Mouse (Mus musculus) lung, embryonic 14.5 days (tissue): Measurements from ENCODE around the gene Pdzd2. TPM values are rescaled to one million over a fixed set of nuclear protein-coding genes. Genes with fewer than 3 reads are reported as not detected.

Experiments used
- ATAC-seq: fragments of 200-750 bp; cut with Nextera tagmentation; 2 replicates; pipeline ENCODE4 v1.8.0; 2017; ENCODE audit warnings: mild to moderate bottlenecking, moderate TSS enrichment, moderate library complexity; ENCODE audit not compliant: insufficient read depth
- DNase-seq: peaks from one replicate; pipeline ENCODE4 v3.0.0-alpha.2; 2015
- H3K27ac ChIP-seq: fragments of 300-500 bp; sonication (generic); 2 replicates; pipeline ENCODE4 v1.5.1; 2014; ENCODE audit warnings: low read depth, mild to moderate bottlenecking, moderate library complexity
- H3K27me3 ChIP-seq: fragments of 300-500 bp; sonication (generic); 2 replicates; pipeline ENCODE4 v1.6.1; 2014; ENCODE audit warnings: low read length, control low read depth; ENCODE audit not compliant: insufficient read depth
- H3K36me3 ChIP-seq: fragments of 300-500 bp; sonication (generic); 2 replicates; pipeline ENCODE4 v1.6.1; 2014; ENCODE audit warnings: control low read depth; ENCODE audit not compliant: insufficient read depth
- H3K4me1 ChIP-seq: fragments of 300-500 bp; sonication (generic); 2 replicates; pipeline ENCODE4 v1.6.1; 2014; ENCODE audit warnings: antibody characterized with exemption, control low read depth; ENCODE audit not compliant: insufficient read depth
- H3K4me2 ChIP-seq: fragments of 300-500 bp; sonication (generic); 2 replicates; pipeline ENCODE4 v1.6.1; 2014; ENCODE audit warnings: mild to moderate bottlenecking
- H3K4me3 ChIP-seq: fragments of 300-500 bp; sonication (generic); 2 replicates; pipeline ENCODE4 v1.5.1; 2014; ENCODE audit warnings: low read depth, low read length
- H3K9ac ChIP-seq: fragments of 300-500 bp; sonication (generic); 2 replicates; pipeline ENCODE4 v1.6.1; 2014
- H3K9me3 ChIP-seq: fragments of 300-500 bp; sonication (generic); 2 replicates; pipeline ENCODE4 v1.6.1; 2016; ENCODE audit warnings: low read depth, low read length, control low read depth
- CTCF ChIP-seq: IDR thresholded peaks from 2 replicates; pipeline ENCODE4 v1.5.1; 2016; ENCODE audit warnings: antibody characterized with exemption, low read depth
- WGBS: fragments of 180-500 bp; shearing (Covaris S2); extraction: QIAGEN DNeasy Blood & Tissue Kit; methylation state at CpG from one replicate; pipeline ENCODE4 v1.1.7; 2014; 5-methylcytosine and 5-hydroxymethylcytosine counted together
- polyA plus RNA-seq: library from polyadenylated mRNA; unstranded; fragments of >200 nt; fragmentation: Nextera tagmentation; extraction: Ambion mirVana; gene quantifications from 2 replicates; pipeline ENCODE4 v1.2.1, GENCODE M21; 2014

Pdzd2 gene
- polyA plus RNA-seq, 1 experiment from 2014 or later: 24.1 TPM

GRCm38 (mm10) chr15:12732613-12733012 is 7.1 kb downstream of the Pdzd2 start:
- H3K4me2 ChIP-seq: no peak overlapping the region
- H3K9ac ChIP-seq: no peak overlapping the region
- H3K9me3 ChIP-seq: no peaks in the 10 kb centered on the region
- H3K27ac ChIP-seq: no peak overlapping the region
- no peak overlapping the region for H3K4me3 ChIP-seq
- H3K27me3 ChIP-seq: no peaks in the 10 kb centered on the region; the same call in 1 of the 2 replicates
- TF ChIP-seq CTCF: no peak
- H3K36me3 ChIP-seq: no peaks in the 10 kb centered on the region
- DNase-seq: no peak
- WGBS: 70% methylated on average over 11 of the region's 11 CpGs
- no peak for ATAC-seq
- H3K4me1 ChIP-seq: no peaks in the 10 kb centered on the region

- DNase-seq: no peak
- 89% methylated on average over 4 of the region's 4 CpGs for WGBS
- H3K9ac ChIP-seq: no peak overlapping the region
- H3K4me3 ChIP-seq: no peak overlapping the region
- H3K4me1 ChIP-seq: no peaks in the 10 kb centered on the region
- TF ChIP-seq CTCF: no peak
- no peaks in the 10 kb centered on the region for H3K9me3 ChIP-seq
- ATAC-seq: no peak
- no peaks in the 10 kb centered on the region for H3K36me3 ChIP-seq
- H3K4me2 ChIP-seq: no peak overlapping the region
- no peaks in the 10 kb centered on the region for H3K27me3 ChIP-seq
- no peak overlapping the region for H3K27ac ChIP-seq
These were observed 11.3 kb downstream of the Pdzd2 start for GRCm38 (mm10) chr15:12728381-12728780.

GRCm38 (mm10) chr15:12725256-12725655 is 14.5 kb downstream of the Pdzd2 start:
- DNase-seq (no peak), ATAC-seq (no peak)
- Histone ChIP-seq H3K4me2 (no peak overlapping the region), H3K36me3 (no peaks in the 10 kb centered on the region), H3K27ac (no peak overlapping the region), H3K9ac (no peak overlapping the region), H3K27me3 (no peaks in the 10 kb centered on the region), H3K4me3 (no peak overlapping the region), H3K9me3 (no peaks in the 10 kb centered on the region), H3K4me1 (no peaks in the 10 kb centered on the region)
- WGBS: 61% methylated on average over 5 of the region's 5 CpGs
- TF ChIP-seq CTCF: no peak

GRCm38 (mm10) chr15:12721684-12722500 is 17.8 kb downstream of the Pdzd2 start:
- ATAC-seq (no peak), DNase-seq (no peak)
- no peaks in the 10 kb centered on the region for H3K4me1 ChIP-seq
- no peaks in the 10 kb centered on the region for H3K27me3 ChIP-seq
- H3K9me3 ChIP-seq: no peaks in the 10 kb centered on the region
- no peak overlapping the region for H3K9ac ChIP-seq
- no peak overlapping the region for H3K27ac ChIP-seq
- TF ChIP-seq CTCF: no peak
- WGBS: 44% methylated on average over 6 of the region's 6 CpGs
- no peak overlapping the region for H3K4me3 ChIP-seq
- no peak overlapping the region for H3K4me2 ChIP-seq
- no peaks in the 10 kb centered on the region for H3K36me3 ChIP-seq

- Histone ChIP-seq H3K36me3 (no peaks in the 10 kb centered on the region), H3K4me2 (no peak overlapping the region), H3K4me3 (no peak overlapping the region), H3K27ac (no peak overlapping the region), H3K9me3 (no peaks in the 10 kb centered on the region), H3K9ac (no peak overlapping the region), H3K27me3 (no peaks in the 10 kb centered on the region), H3K4me1 (no peaks in the 10 kb centered on the region)
- ATAC-seq (no peak), DNase-seq (no peak)
- 65% methylated on average over 14 of the region's 14 CpGs for WGBS
- TF ChIP-seq CTCF: no peak
These were observed 20.9 kb downstream of the Pdzd2 start for GRCm38 (mm10) chr15:12718819-12719218.

GRCm38 (mm10) chr15:12717410-12717809 is 22.3 kb downstream of the Pdzd2 start:
- DNase-seq: no peak
- Histone ChIP-seq H3K4me3 (no peak overlapping the region), H3K4me1 (no peaks in the 10 kb centered on the region), H3K27me3 (no peaks in the 10 kb centered on the region), H3K36me3 (no peaks in the 10 kb centered on the region), H3K4me2 (no peak overlapping the region), H3K27ac (no peak overlapping the region), H3K9me3 (no peaks in the 10 kb centered on the region), H3K9ac (no peak overlapping the region)
- TF ChIP-seq CTCF: no peak
- no peak for ATAC-seq
- WGBS: 75% methylated on average over 3 of the region's 3 CpGs

- Histone ChIP-seq H3K9me3 (no peaks in the 10 kb centered on the region), H3K36me3 (no peaks in the 10 kb centered on the region), H3K4me2 (no peak overlapping the region), H3K27ac (no peak overlapping the region), H3K4me3 (no peak overlapping the region), H3K27me3 (no peaks in the 10 kb centered on the region), H3K4me1 (no peaks in the 10 kb centered on the region), H3K9ac (no peak overlapping the region)
- TF ChIP-seq CTCF: no peak
- 61% methylated on average over 8 of the region's 8 CpGs for WGBS
- ATAC-seq: no peak
- DNase-seq: no peak
These were observed 22.8 kb downstream of the Pdzd2 start for GRCm38 (mm10) chr15:12716881-12717280.
